Mouse (Mus musculus): Measurements from ENCODE around the gene Gmcl1.

Gene Gmcl1

DNA sequence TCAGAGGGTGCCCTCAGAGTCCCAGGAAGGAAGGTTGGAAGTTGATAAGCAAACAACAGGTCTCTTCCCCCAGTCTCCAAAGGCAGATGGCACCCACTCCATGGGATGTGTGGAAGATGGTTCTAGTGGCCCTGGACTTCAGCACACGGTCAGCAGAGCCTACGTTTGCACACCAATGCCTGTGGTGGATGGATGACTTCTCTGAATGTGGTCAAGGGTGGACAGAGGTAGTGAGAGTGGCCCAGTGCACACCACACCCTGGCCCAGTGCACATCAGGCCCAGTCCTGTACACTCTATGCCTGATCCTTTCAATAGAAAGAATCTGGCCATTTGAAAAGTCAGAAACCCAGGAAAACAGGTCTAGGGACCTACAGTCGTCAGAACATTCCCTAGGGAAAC lies 74.7 kb downstream of the Gmcl1 start:
- DNase-seq: no peak

- no peak for DNase-seq
Observed at GRCm38 (mm10) chr6:86654270-86654916, 78.8 kb downstream of the Gmcl1 start.

GRCm38 (mm10) chr6:86653026-86653425 lies 80.2 kb downstream of the Gmcl1 start:
- DNase-seq: no peak

DNA sequence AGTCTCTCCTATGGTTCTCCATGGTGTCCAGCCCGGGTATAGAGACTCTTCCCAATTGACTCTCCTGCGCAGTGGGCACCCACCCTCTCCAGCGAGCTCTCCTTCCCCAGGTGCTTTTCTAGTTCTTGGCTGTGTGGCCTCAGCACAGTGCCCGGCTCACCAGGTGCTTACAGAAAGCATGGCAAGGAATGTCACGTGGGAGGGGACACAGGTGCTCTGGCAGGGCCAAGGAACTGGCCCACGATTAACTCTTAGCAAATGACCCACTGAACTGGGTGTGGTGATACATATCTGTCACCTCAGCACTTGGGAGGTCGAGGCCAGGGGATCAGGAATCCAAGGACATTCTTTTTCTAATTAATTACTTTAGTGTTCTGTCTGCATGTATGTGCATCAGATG lies 87.0 kb downstream of the Gmcl1 start:
- DNase-seq: no peak

- no peak for DNase-seq
Observed at GRCm38 (mm10) chr6:86645551-86645950, 87.6 kb downstream of the Gmcl1 start.

DNA sequence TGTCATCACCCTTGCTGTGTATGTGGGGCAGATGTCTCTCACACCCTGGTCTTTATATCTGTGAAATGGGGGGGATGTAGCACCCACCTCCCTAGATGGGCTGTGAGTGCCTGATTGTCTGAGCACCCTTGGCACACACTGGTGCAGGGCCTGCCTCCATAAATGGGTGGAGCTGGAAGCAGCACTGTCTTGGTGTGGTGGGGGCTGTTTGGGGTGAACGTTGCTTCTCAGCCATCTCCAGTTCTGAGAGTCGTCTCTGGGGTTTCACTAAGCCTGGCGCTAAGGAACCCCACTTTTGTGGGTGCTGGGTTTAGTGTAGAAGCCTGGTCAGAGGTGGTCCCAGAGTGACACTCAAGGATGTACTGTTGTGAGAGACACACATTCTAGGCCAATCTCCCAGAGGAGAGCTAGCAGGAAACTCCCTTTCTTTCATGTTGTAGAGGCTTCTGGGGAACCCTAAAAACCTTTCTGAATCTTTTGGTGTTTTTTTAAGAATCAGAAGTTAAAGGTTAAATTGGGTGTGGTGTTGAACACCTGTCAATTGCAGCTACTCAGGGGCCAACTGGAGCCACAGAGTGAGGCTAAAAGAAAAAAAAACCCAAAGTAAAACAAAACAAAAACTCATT lies 88.3 kb downstream of the Gmcl1 start:
- no peak for DNase-seq

Measured in right cerebral cortex, adult 18-20 months (tissue).